Mouse (Mus musculus): ENCODE measurements around the gene Phospho1.

DNA sequence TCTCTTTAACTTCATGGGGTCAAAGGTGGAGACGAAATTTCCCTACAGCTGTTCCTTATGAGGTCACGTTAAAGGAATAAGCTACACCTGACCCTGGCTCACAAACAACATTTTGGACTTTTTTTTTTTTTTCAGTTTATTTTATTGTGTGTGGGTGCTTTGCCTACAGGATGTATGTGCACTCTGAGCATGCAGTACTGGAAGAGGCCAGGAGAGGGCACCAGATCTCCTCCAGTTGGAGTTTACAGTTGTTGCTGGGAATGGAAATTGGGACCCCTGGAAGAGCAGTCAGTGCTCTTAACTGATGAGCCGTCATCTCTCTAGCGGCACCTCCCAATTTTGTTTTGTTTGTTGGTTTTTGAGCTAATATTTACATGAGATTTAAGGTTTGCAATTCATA is 38.6 kb upstream of the Phospho1 start:
- TF ChIP-seq CTCF (IDR thresholded peaks at IDR 0.05; ENCODE audit: insufficient read depth, low read depth, low read length) (no peak), POLR2A (IDR thresholded peaks at IDR 0.05; ENCODE audit: insufficient read depth, low read depth, low read length) (no peak)

Measured in olfactory bulb, adult 2 months (tissue).